Mouse (Mus musculus): Measurements from ENCODE around the gene Gprin2.

Gene Gprin2

GRCm38 (mm10) chr14:34207996-34208395, 6.5 kb upstream of the Gprin2 start:
- no peak for DNase-seq (ENCODE audit: low read depth)

GRCm38 (mm10) chr14:34200738-34201230, 669 bp downstream of the Gprin2 start:
- no peak for DNase-seq (ENCODE audit: low read depth)

GRCm38 (mm10) chr14:34196706-34197105, 4.7 kb downstream of the Gprin2 start:
- no peak for DNase-seq (ENCODE audit: low read depth)

- no peak for DNase-seq (ENCODE audit: low read depth)
Measured at GRCm38 (mm10) chr14:34195466-34195865, 6.0 kb downstream of the Gprin2 start.

- no peak for DNase-seq (ENCODE audit: low read depth)
Measured at GRCm38 (mm10) chr14:34193879-34194278, 7.6 kb downstream of the Gprin2 start.

- no peak for DNase-seq (ENCODE audit: low read depth)
Measured at GRCm38 (mm10) chr14:34190361-34190760, 11.1 kb downstream of the Gprin2 start.

- DNase-seq (ENCODE audit: low read depth) = peak; percentile 11
Measured at GRCm38 (mm10) chr14:34188629-34189028, 12.8 kb downstream of the Gprin2 start.

GRCm38 (mm10) chr14:34183101-34183500, 18.4 kb downstream of the Gprin2 start:
- DNase-seq (ENCODE audit: low read depth) = no peak

- no peak for DNase-seq (ENCODE audit: low read depth)
Measured at GRCm38 (mm10) chr14:34179351-34179750, 22.1 kb downstream of the Gprin2 start.

GRCm38 (mm10) chr14:34171107-34171506, 30.3 kb downstream of the Gprin2 start:
- no peak for DNase-seq (ENCODE audit: low read depth)

GRCm38 (mm10) chr14:34155752-34156151, 45.7 kb downstream of the Gprin2 start:
- no peak for DNase-seq (ENCODE audit: low read depth)

GRCm38 (mm10) chr14:34154601-34155337, 46.7 kb downstream of the Gprin2 start:
- peak; percentile 16 for DNase-seq (ENCODE audit: low read depth)

- DNase-seq (ENCODE audit: low read depth) = peak; percentile 22
Measured at GRCm38 (mm10) chr14:34152342-34152741, 49.1 kb downstream of the Gprin2 start, which contains the start of gene Npy4r. TSS of gene Npy4r (minus strand) at chr14:34152489.

- no peak for DNase-seq (ENCODE audit: low read depth)
Measured at GRCm38 (mm10) chr14:34142915-34143314, 58.5 kb downstream of the Gprin2 start.

GRCm38 (mm10) chr14:34142316-34142715, 59.1 kb downstream of the Gprin2 start:
- no peak for DNase-seq (ENCODE audit: low read depth)

- peak; percentile 23 for DNase-seq (ENCODE audit: low read depth)
Measured at GRCm38 (mm10) chr14:34139671-34140664, 61.5 kb downstream of the Gprin2 start.

Measured in fibroblast of lung, adult 2 months (primary cell).